Mouse (Mus musculus): ENCODE measurements around the gene Osbp2. TPM values are rescaled to one million over a fixed set of nuclear protein-coding genes. Genes with fewer than 3 reads are reported as not detected.
A peak's percentile ranks its signal among the peaks of the same experiment; 100 is the strongest.

The Osbp2 gene
- polyA plus RNA-seq, 1 experiment = 1.3 TPM

- Histone ChIP-seq H3ac (ENCODE audit: control insufficient read depth, insufficient read length) (no peak overlapping the region), H3K79me2 (ENCODE audit: control insufficient read depth, insufficient read depth) (no peaks in the 10 kb centered on the region), H3K4me3 (no peak overlapping the region), H3K36me3 (ENCODE audit: control insufficient read depth, insufficient read depth) (no peaks in the 10 kb centered on the region), H3K4me2 (ENCODE audit: low read depth) (no peak overlapping the region), H3K27me3 (ENCODE audit: control insufficient read depth, insufficient read depth, insufficient read length) (no peaks in the 10 kb centered on the region)
- TF ChIP-seq MYOD1 (IDR thresholded peaks at IDR 0.05; ENCODE audit: control insufficient read depth in 1 of 3, insufficient read length in 2 of 3, low read depth in 2 of 3) (no peak), CEBPB (IDR thresholded peaks at IDR 0.05; ENCODE audit: insufficient read depth, poor library complexity, severe bottlenecking) (no peak)
Observed at GRCm38 (mm10) chr11:3835271-3835670, 28.4 kb downstream of the Osbp2 start.

GRCm38 (mm10) chr11:3834421-3835098 is 29.1 kb downstream of the Osbp2 start:
- Histone ChIP-seq H3K4me2 (ENCODE audit: low read depth) (no peak overlapping the region), H3K4me3 (no peak overlapping the region)
- no peak for TF ChIP-seq E2F4 (IDR thresholded peaks at IDR 0.05; ENCODE audit: insufficient read depth)
- no peak for TF ChIP-seq SRF (IDR thresholded peaks at IDR 0.05; ENCODE audit: control insufficient read depth, insufficient read length, low read depth)
- no peak for TF ChIP-seq TCF12 (IDR thresholded peaks at IDR 0.05; ENCODE audit: insufficient read depth, poor library complexity, severe bottlenecking)
- no peak for TF ChIP-seq USF1 (IDR thresholded peaks at IDR 0.05; ENCODE audit: low read depth)
- TF ChIP-seq CEBPB (IDR thresholded peaks at IDR 0.05; ENCODE audit: insufficient read depth, poor library complexity, severe bottlenecking) = no peak
- no peak for TF ChIP-seq POLR2AphosphoS2 (IDR thresholded peaks at IDR 0.05; ENCODE audit: insufficient read length, low read depth)
- TF ChIP-seq REST (IDR thresholded peaks at IDR 0.05; ENCODE audit: insufficient read depth, insufficient read length) = no peak
- TF ChIP-seq TCF3 (IDR thresholded peaks at IDR 0.05; ENCODE audit: insufficient read length, low read depth) = no peak
- TF ChIP-seq POLR2A (IDR thresholded peaks at IDR 0.05; ENCODE audit: insufficient read length, low read depth) = no peak
- TF ChIP-seq MAX (IDR thresholded peaks at IDR 0.05; ENCODE audit: low read depth) = no peak
- TF ChIP-seq MYOD1 (IDR thresholded peaks at IDR 0.05; ENCODE audit: control insufficient read depth in 1 of 3, insufficient read length in 2 of 3, low read depth in 2 of 3) = no peak

GRCm38 (mm10) chr11:3833544-3834420 is 29.9 kb downstream of the Osbp2 start:
- no peak overlapping the region for H3K4me3 ChIP-seq
- H3K4me2 ChIP-seq (ENCODE audit: low read depth) = no peak overlapping the region

More at GRCm38 (mm10) chr11:3834421-3835098, 29.1 kb downstream of the Osbp2 start:
- no peaks in the 10 kb centered on the region for H3K79me2 ChIP-seq (ENCODE audit: control insufficient read depth, insufficient read depth)
- no peaks in the 10 kb centered on the region for H3K27me3 ChIP-seq (ENCODE audit: control insufficient read depth, insufficient read depth, insufficient read length)
- no peaks in the 10 kb centered on the region for H3K36me3 ChIP-seq (ENCODE audit: control insufficient read depth, insufficient read depth)
- H3ac ChIP-seq (ENCODE audit: control insufficient read depth, insufficient read length) = no peak overlapping the region

GRCm38 (mm10) chr11:3832193-3832901 is 31.4 kb downstream of the Osbp2 start:
- Histone ChIP-seq H3K79me2 (ENCODE audit: control insufficient read depth, insufficient read depth) (no peaks in the 10 kb centered on the region), H3ac (ENCODE audit: control insufficient read depth, insufficient read length) (no peak overlapping the region), H3K27me3 (ENCODE audit: control insufficient read depth, insufficient read depth, insufficient read length) (no peaks in the 10 kb centered on the region), H3K36me3 (ENCODE audit: control insufficient read depth, insufficient read depth) (no peaks in the 10 kb centered on the region), H3K4me3 (no peak overlapping the region), H3K4me2 (ENCODE audit: low read depth) (peak overlapping the region; percentile 55)
- no peak for TF ChIP-seq TCF3 (IDR thresholded peaks at IDR 0.05; ENCODE audit: insufficient read length, low read depth)
- no peak for TF ChIP-seq POLR2AphosphoS2 (IDR thresholded peaks at IDR 0.05; ENCODE audit: insufficient read length, low read depth)
- no peak for TF ChIP-seq POLR2A (IDR thresholded peaks at IDR 0.05; ENCODE audit: insufficient read length, low read depth)
- TF ChIP-seq TCF12 (IDR thresholded peaks at IDR 0.05; ENCODE audit: insufficient read depth, poor library complexity, severe bottlenecking) = no peak
- no peak for TF ChIP-seq MYOG (IDR thresholded peaks at IDR 0.05; ENCODE audit: control insufficient read depth in 1 of 3, insufficient read depth in 1 of 3, insufficient read length in 2 of 3, low read depth in 2 of 3)
- no peak for TF ChIP-seq USF1 (IDR thresholded peaks at IDR 0.05; ENCODE audit: low read depth)
- TF ChIP-seq E2F4 (IDR thresholded peaks at IDR 0.05; ENCODE audit: insufficient read depth) = no peak
- no peak for TF ChIP-seq CEBPB (IDR thresholded peaks at IDR 0.05; ENCODE audit: insufficient read depth, poor library complexity, severe bottlenecking)
- no peak for TF ChIP-seq MYOD1 (IDR thresholded peaks at IDR 0.05; ENCODE audit: control insufficient read depth in 1 of 3, insufficient read length in 2 of 3, low read depth in 2 of 3)
- TF ChIP-seq SRF (IDR thresholded peaks at IDR 0.05; ENCODE audit: control insufficient read depth, insufficient read length, low read depth) = no peak
- TF ChIP-seq REST (IDR thresholded peaks at IDR 0.05; ENCODE audit: insufficient read depth, insufficient read length) = no peak

More at GRCm38 (mm10) chr11:3833544-3834420, 29.9 kb downstream of the Osbp2 start:
- no peaks in the 10 kb centered on the region for H3K27me3 ChIP-seq (ENCODE audit: control insufficient read depth, insufficient read depth, insufficient read length)
- no peak for TF ChIP-seq USF1 (IDR thresholded peaks at IDR 0.05; ENCODE audit: low read depth)
- TF ChIP-seq MYOD1 (IDR thresholded peaks at IDR 0.05; ENCODE audit: control insufficient read depth in 1 of 3, insufficient read length in 2 of 3, low read depth in 2 of 3) = no peak
- TF ChIP-seq TCF12 (IDR thresholded peaks at IDR 0.05; ENCODE audit: insufficient read depth, poor library complexity, severe bottlenecking) = no peak
- TF ChIP-seq E2F4 (IDR thresholded peaks at IDR 0.05; ENCODE audit: insufficient read depth) = no peak
- TF ChIP-seq REST (IDR thresholded peaks at IDR 0.05; ENCODE audit: insufficient read depth, insufficient read length) = no peak
- TF ChIP-seq SRF (IDR thresholded peaks at IDR 0.05; ENCODE audit: control insufficient read depth, insufficient read length, low read depth) = no peak
- TF ChIP-seq POLR2A (IDR thresholded peaks at IDR 0.05; ENCODE audit: insufficient read length, low read depth) = no peak
- TF ChIP-seq POLR2AphosphoS2 (IDR thresholded peaks at IDR 0.05; ENCODE audit: insufficient read length, low read depth) = no peak
- no peak for TF ChIP-seq CEBPB (IDR thresholded peaks at IDR 0.05; ENCODE audit: insufficient read depth, poor library complexity, severe bottlenecking)
- no peak for TF ChIP-seq TCF3 (IDR thresholded peaks at IDR 0.05; ENCODE audit: insufficient read length, low read depth)
- H3K36me3 ChIP-seq (ENCODE audit: control insufficient read depth, insufficient read depth) = no peaks in the 10 kb centered on the region
- H3ac ChIP-seq (ENCODE audit: control insufficient read depth, insufficient read length) = no peak overlapping the region
- H3K79me2 ChIP-seq (ENCODE audit: control insufficient read depth, insufficient read depth) = no peaks in the 10 kb centered on the region
